Mouse (Mus musculus) myocyte (in vitro differentiated cells): ENCODE measurements at regions not wholly inside any gene's neighbourhood (a gene's known extent, or its start where the extent isn't known, plus 50 kb on each side); places are given as distances from the start of the nearest gene placed in this dataset.

ENCODE experiments used
- H3K27me3 ChIP-seq: one replicate; pipeline ENCODE4 v1.6.1; 2011; ENCODE audit not compliant: control insufficient read depth, insufficient read depth, insufficient read length
- H3K36me3 ChIP-seq: one replicate; pipeline ENCODE4 v1.6.1; 2011; ENCODE audit not compliant: control insufficient read depth, insufficient read depth
- H3K4me2 ChIP-seq: one replicate; pipeline ENCODE4 v1.6.1; 2011; ENCODE audit warnings: low read depth, control low read depth
- H3K4me3 ChIP-seq: one replicate; pipeline ENCODE4 v1.5.1; 2011; ENCODE audit warnings: mild to moderate bottlenecking, control low read depth, moderate library complexity
- H3K79me2 ChIP-seq: one replicate; pipeline ENCODE4 v1.6.1; 2011; ENCODE audit not compliant: control insufficient read depth, insufficient read depth
- H3ac ChIP-seq: one replicate; pipeline ENCODE4 v1.6.1; 2011; ENCODE audit not compliant: control insufficient read depth, insufficient read length
- CEBPB ChIP-seq: IDR thresholded peaks from 2 replicates; pipeline ENCODE4 v1.6.1; 2011; ENCODE audit warnings: mild to moderate bottlenecking, moderate library complexity; ENCODE audit not compliant: poor library complexity, insufficient read depth, severe bottlenecking
- E2F4 ChIP-seq: IDR thresholded peaks from one replicate; pipeline ENCODE4 v1.6.1; 2011; ENCODE audit warnings: mild to moderate bottlenecking, control low read depth, moderate library complexity; ENCODE audit not compliant: insufficient read depth
- MAX ChIP-seq: IDR thresholded peaks from one replicate; pipeline ENCODE4 v1.6.1; 2011; ENCODE audit warnings: low read depth, mild to moderate bottlenecking, control low read depth
- MYOD1 ChIP-seq, 3 experiments: IDR thresholded peaks; one replicate each; pipeline ENCODE4 v1.6.1; 2011; ENCODE audit warnings: control low read depth in 2 of 3, low read depth in 2 of 3, mild to moderate bottlenecking in 2 of 3, moderate library complexity in 1 of 3; ENCODE audit not compliant: insufficient read length in 2 of 3, control insufficient read depth in 1 of 3
- MYOG ChIP-seq, 3 experiments: IDR thresholded peaks; one replicate each; pipeline ENCODE4 v1.6.1; 2011; ENCODE audit warnings: control low read depth in 2 of 3, low read depth in 2 of 3, mild to moderate bottlenecking in 2 of 3; ENCODE audit not compliant: insufficient read length in 2 of 3, control insufficient read depth in 1 of 3, insufficient read depth in 1 of 3
- POLR2A ChIP-seq: IDR thresholded peaks from one replicate; pipeline ENCODE4 v1.6.1; 2011; ENCODE audit warnings: low read depth, mild to moderate bottlenecking, control low read depth, moderate library complexity; ENCODE audit not compliant: insufficient read length
- POLR2AphosphoS2 ChIP-seq: IDR thresholded peaks from one replicate; pipeline ENCODE4 v1.6.1; 2011; ENCODE audit warnings: low read depth, control low read depth; ENCODE audit not compliant: insufficient read length
- REST ChIP-seq: IDR thresholded peaks from one replicate; pipeline ENCODE4 v1.6.1; 2011; ENCODE audit warnings: mild to moderate bottlenecking, control low read depth, moderate library complexity; ENCODE audit not compliant: insufficient read depth, insufficient read length
- SRF ChIP-seq: IDR thresholded peaks from one replicate; pipeline ENCODE4 v1.6.1; 2011; ENCODE audit warnings: low read depth; ENCODE audit not compliant: control insufficient read depth, insufficient read length
- TCF12 ChIP-seq: IDR thresholded peaks from one replicate; pipeline ENCODE4 v1.6.1; 2011; ENCODE audit warnings: mild to moderate bottlenecking, control low read depth; ENCODE audit not compliant: poor library complexity, insufficient read depth, severe bottlenecking
- TCF3 ChIP-seq: IDR thresholded peaks from one replicate; pipeline ENCODE4 v1.6.1; 2011; ENCODE audit warnings: low read depth, control low read depth; ENCODE audit not compliant: insufficient read length
- USF1 ChIP-seq: IDR thresholded peaks from one replicate; pipeline ENCODE4 v1.6.1; 2011; ENCODE audit warnings: low read depth, mild to moderate bottlenecking, control low read depth, moderate library complexity

- Histone ChIP-seq H3K4me2 (no peak overlapping the region), H3ac (no peak overlapping the region), H3K79me2 (no peaks in the 10 kb centered on the region), H3K36me3 (no peaks in the 10 kb centered on the region), H3K4me3 (no peak overlapping the region), H3K27me3 (no peaks in the 10 kb centered on the region)
- TF ChIP-seq POLR2AphosphoS2 (no peak), MYOD1 (IDR thresholded peaks at IDR 0.05; ENCODE audit: control insufficient read depth in 1 of 3, insufficient read length in 2 of 3, low read depth in 2 of 3) (no peak)
Measured at GRCm38 (mm10) chr8:8441568-8441967, 219.5 kb downstream of the Efnb2 start.

DNA sequence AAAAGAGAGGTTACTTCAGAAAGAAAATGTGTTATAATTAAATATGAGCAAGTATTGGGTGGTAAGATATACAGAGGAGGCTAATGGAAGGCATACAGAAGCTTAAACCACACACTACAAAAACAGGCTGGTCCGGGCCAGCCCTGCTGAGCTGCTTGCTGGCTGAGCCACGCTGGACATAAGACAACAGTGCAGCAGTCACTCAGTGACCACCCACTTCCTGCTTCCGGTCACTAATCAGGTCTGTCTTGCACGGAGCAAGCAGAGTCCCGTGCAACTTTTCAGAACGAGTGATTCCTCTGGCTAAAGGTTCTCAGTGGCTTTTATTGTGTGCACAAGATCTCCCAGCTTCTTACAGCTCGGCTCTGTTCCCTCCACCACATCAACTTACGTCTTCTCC, 220.1 kb downstream of the Efnb2 start:
- no peak for TF ChIP-seq REST
- TF ChIP-seq CEBPB, result no peak
- no peak for TF ChIP-seq TCF12
- TF ChIP-seq SRF, result no peak
- H3K36me3 ChIP-seq, result no peaks in the 10 kb centered on the region
- H3K4me2 ChIP-seq, result no peak overlapping the region
- H3K79me2 ChIP-seq, result no peaks in the 10 kb centered on the region
- H3K4me3 ChIP-seq, result no peak overlapping the region
- no peaks in the 10 kb centered on the region for H3K27me3 ChIP-seq
- H3ac ChIP-seq, result no peak overlapping the region

GRCm38 (mm10) chr8:8426201-8426600, 234.8 kb downstream of the Efnb2 start:
- no peak overlapping the region for H3K4me2 ChIP-seq
- no peak for TF ChIP-seq USF1
- TF ChIP-seq MAX, result no peak
- no peak for TF ChIP-seq POLR2AphosphoS2
- TF ChIP-seq POLR2A, result no peak
- no peak for TF ChIP-seq TCF12
- no peak for TF ChIP-seq MYOG (IDR thresholded peaks at IDR 0.05; ENCODE audit: control insufficient read depth in 1 of 3, insufficient read depth in 1 of 3, insufficient read length in 2 of 3, low read depth in 2 of 3)
- TF ChIP-seq REST, result no peak
- no peak for TF ChIP-seq CEBPB
- TF ChIP-seq SRF, result no peak
- TF ChIP-seq TCF3, result no peak
- no peak for TF ChIP-seq E2F4
- TF ChIP-seq MYOD1 (IDR thresholded peaks at IDR 0.05; ENCODE audit: control insufficient read depth in 1 of 3, insufficient read length in 2 of 3, low read depth in 2 of 3), result no peak
- H3K79me2 ChIP-seq, result no peaks in the 10 kb centered on the region
- no peak overlapping the region for H3ac ChIP-seq
- H3K4me3 ChIP-seq, result no peak overlapping the region
- H3K36me3 ChIP-seq, result no peaks in the 10 kb centered on the region
- H3K27me3 ChIP-seq, result no peaks in the 10 kb centered on the region

DNA sequence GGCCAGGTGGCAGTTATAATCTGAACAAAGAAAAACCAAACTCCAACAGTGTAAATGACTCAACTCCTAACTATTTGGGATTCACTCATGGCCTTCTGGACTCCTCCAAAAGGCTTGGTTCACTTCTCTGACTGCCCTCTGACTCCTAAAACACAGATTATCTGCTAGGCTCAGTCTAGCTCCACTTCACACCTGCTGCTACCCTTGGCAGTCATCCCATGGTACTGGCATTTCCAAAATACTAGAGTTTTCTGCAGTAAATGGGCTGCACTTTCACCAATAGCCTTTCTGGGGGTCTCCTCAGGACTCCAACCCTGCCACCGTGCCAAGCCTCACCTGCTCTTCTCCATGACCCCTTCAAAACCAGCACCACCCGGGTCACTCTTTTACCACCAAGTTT, 237.6 kb downstream of the Efnb2 start:
- Histone ChIP-seq H3K27me3 (no peaks in the 10 kb centered on the region), H3K79me2 (no peaks in the 10 kb centered on the region), H3ac (no peak overlapping the region), H3K4me2 (no peak overlapping the region), H3K4me3 (no peak overlapping the region), H3K36me3 (no peaks in the 10 kb centered on the region)
- TF ChIP-seq TCF3, result no peak
- TF ChIP-seq CEBPB, result no peak
- no peak for TF ChIP-seq USF1
- TF ChIP-seq MYOD1 (IDR thresholded peaks at IDR 0.05; ENCODE audit: control insufficient read depth in 1 of 3, insufficient read length in 2 of 3, low read depth in 2 of 3), result peak in 2 of 3 experiments; percentile 63 to 83
- peak; percentile 16 for TF ChIP-seq TCF12
- no peak for TF ChIP-seq POLR2AphosphoS2
- no peak for TF ChIP-seq SRF
- TF ChIP-seq REST, result no peak
- no peak for TF ChIP-seq E2F4
- no peak for TF ChIP-seq MAX
- no peak for TF ChIP-seq POLR2A
- peak in 1 of 3 experiments; percentile 23 for TF ChIP-seq MYOG (IDR thresholded peaks at IDR 0.05; ENCODE audit: control insufficient read depth in 1 of 3, insufficient read depth in 1 of 3, insufficient read length in 2 of 3, low read depth in 2 of 3)

GRCm38 (mm10) chr8:8421713-8422112, 239.3 kb downstream of the Efnb2 start:
- no peaks in the 10 kb centered on the region for H3K79me2 ChIP-seq
- no peak for TF ChIP-seq SRF
- no peak for TF ChIP-seq TCF12
- no peak for TF ChIP-seq MYOG (IDR thresholded peaks at IDR 0.05; ENCODE audit: control insufficient read depth in 1 of 3, insufficient read depth in 1 of 3, insufficient read length in 2 of 3, low read depth in 2 of 3)
- no peak for TF ChIP-seq MAX
- no peak for TF ChIP-seq POLR2AphosphoS2
- no peak for TF ChIP-seq TCF3
- no peak for TF ChIP-seq POLR2A
- TF ChIP-seq USF1, result no peak
- TF ChIP-seq CEBPB, result no peak
- TF ChIP-seq MYOD1 (IDR thresholded peaks at IDR 0.05; ENCODE audit: control insufficient read depth in 1 of 3, insufficient read length in 2 of 3, low read depth in 2 of 3), result no peak
- no peak for TF ChIP-seq E2F4
- no peak for TF ChIP-seq REST
- H3K27me3 ChIP-seq, result no peaks in the 10 kb centered on the region

More at GRCm38 (mm10) chr8:8421713-8422112, 239.3 kb downstream of the Efnb2 start:
- H3K4me2 ChIP-seq, result no peak overlapping the region
- no peak overlapping the region for H3ac ChIP-seq
- H3K36me3 ChIP-seq, result no peaks in the 10 kb centered on the region
- H3K4me3 ChIP-seq, result no peak overlapping the region
